Mouse (Mus musculus): ENCODE data around the gene Hnrnpul2. TPM values are rescaled to one million over a fixed set of nuclear protein-coding genes. Genes with fewer than 3 reads are reported as not detected.
"Not testable (repeated sequence)": the region's sequence is repeated elsewhere in the genome, so short reads cannot be mapped to it uniquely, and the experiment has no call there.

Hnrnpul2 gene
- polyA plus RNA-seq, 1 experiment from 2014 or later: 6.4 TPM

DNA sequence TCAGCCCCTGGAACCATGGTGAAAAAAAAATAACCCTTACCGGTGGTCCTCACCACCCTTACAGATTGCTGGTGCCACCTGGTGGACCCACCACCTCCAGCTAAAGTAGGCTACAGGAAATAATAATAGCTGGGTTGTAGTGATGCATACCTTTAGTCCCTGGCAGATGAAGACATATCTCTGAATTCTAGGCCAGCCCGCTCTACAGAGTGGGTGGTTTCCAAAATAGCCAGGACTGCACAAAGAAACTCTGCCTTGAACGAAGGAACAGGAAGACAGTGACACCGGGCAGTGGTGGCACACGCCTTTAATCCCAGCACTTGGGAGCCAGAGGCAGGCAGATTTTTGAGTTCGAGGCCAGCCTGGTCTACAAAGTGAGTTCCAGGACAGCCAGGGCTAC lies 44.5 kb downstream of the Hnrnpul2 start:
- no peak overlapping the region for H3K9ac ChIP-seq
- WGBS: 84% methylated on average over 6 of the region's 6 CpGs
- H3K36me3 ChIP-seq (ENCODE audit: poor library complexity, severe bottlenecking): no peaks in the 10 kb centered on the region
- H3K27ac ChIP-seq: no peak overlapping the region
- no peak for ATAC-seq
- H3K4me3 ChIP-seq: no peak overlapping the region
- H3K4me2 ChIP-seq: no peak overlapping the region
- no peaks in the 10 kb centered on the region for H3K4me1 ChIP-seq
- no peaks in the 10 kb centered on the region for H3K27me3 ChIP-seq
- H3K9me3 ChIP-seq (replicated peaks): no peaks in the 10 kb centered on the region

DNA sequence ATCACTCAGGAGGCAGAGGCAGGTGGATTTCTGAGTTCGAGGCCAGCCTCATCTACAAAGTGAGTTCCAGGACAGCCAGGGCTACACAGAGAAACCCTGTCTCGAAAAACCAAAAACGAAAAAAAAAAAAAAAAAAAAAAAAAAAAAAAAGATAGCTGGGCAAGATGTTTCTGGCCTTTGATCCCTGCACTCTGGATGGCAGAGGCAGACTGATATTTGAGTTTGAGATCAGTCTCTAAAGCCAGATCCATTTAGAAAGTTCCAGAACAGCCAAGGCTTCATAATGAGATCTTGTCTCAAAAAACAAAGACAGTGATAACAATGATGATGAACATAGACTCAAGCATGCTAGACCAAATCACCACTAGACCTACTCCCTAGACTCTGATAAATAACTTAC lies 50.6 kb downstream of the Hnrnpul2 start:
- not testable (repeated sequence) for H3K9me3 ChIP-seq (replicated peaks); H3K9ac ChIP-seq; H3K27ac ChIP-seq; ATAC-seq; H3K27me3 ChIP-seq
- Histone ChIP-seq H3K4me2 (peak overlapping the region; percentile 96; the same call in 1 of the 2 replicates), H3K4me3 (peak overlapping the region; percentile 98; the same call in 1 of the 2 replicates), H3K36me3 (ENCODE audit: poor library complexity, severe bottlenecking) (peaks cover 24% of the 10 kb centered on the region), H3K4me1 (peaks cover 13% of the 10 kb centered on the region)
- WGBS: 64% methylated on average over 3 of the region's 3 CpGs

DNA sequence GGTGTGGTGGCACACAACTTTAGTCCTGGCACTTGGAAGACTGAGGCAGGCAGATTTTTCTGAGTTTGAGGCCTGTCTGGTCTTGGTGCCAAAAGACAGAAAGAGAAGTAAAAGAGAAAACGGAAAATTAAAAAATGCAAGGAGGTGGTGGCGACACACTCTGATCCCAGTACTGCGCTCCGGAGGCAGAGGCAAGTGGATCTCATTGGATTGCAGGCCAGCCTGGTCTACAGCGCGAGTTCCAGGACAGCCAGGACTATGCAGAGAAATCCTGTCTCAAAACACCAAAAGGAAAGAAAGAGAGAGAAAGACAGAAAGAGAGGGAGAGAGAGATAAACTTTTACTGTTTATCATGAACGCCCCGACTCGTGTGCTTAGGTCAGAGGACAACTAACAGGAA lies 51.0 kb downstream of the Hnrnpul2 start:
- Histone ChIP-seq H3K4me2 (peak overlapping the region; percentile 96), H3K9ac (peak overlapping the region; percentile 97), H3K27ac (no peak overlapping the region), H3K36me3 (ENCODE audit: poor library complexity, severe bottlenecking) (peaks cover 28% of the 10 kb centered on the region), H3K27me3 (no peaks in the 10 kb centered on the region), H3K4me3 (peak overlapping the region; percentile 98), H3K4me1 (peaks cover 13% of the 10 kb centered on the region), H3K9me3 (replicated peaks) (no peaks in the 10 kb centered on the region)
- ATAC-seq: peak; percentile 58
- WGBS: 61% methylated on average over 9 of the region's 9 CpGs

DNA sequence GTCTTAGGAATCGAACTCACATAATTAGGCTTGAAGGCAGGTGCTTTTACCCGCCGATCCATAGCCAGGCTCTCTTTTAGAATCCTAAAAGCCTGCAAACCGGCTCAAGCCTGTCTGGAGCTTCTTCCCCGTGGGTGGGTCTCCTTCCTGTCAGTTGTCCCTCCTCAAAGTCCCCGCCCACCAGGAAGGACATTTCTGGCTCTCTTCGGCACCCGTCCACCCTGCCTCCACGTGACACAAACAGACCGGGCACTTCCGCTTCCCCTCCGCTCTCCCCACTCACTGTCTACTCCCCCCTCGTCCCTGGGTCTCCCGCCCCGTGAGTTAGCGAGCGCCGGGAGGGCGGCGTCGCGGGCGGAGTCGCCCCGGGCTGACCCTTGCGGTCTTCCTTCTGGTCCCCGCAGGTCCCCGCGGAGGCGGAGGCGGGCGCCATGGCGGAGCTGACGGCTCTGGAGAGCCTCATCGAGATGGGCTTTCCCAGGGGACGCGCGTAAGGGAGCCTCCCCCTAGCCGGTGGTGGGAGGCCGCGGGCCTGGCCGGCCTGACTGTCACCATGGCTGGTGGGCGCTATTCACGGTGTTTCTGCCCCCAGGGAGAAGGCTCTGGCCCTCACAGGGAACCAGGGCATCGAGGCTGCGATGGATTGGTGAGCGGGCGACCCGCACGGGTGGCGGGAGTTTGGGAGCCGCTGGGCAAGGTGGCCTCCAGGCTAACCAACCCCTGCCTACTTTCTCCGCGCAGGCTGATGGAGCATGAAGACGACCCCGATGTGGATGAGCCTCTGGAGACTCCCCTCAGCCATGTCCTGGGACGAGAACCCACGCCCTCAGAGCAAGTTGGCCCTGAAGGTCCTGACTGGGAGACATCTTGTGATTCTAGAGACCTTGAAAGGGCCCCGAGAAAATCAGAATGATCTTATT lies 51.7 kb downstream of the Hnrnpul2 start, which contains the start of gene Ubxn1:
Gene Ubxn1 (plus strand): TSS at position 230 of the 920 bp plus-strand sequence.
- peak within 1 kb of the TSS; percentile 98 for H3K4me3 ChIP-seq
- H3K9me3 ChIP-seq (replicated peaks): no peaks in the 10 kb centered on the region
- WGBS: under 1% methylated on average over 59 of the region's 59 CpGs
- H3K4me1 ChIP-seq: peaks cover 13% of the 10 kb centered on the region
- H3K4me2 ChIP-seq: peak within 1 kb of the TSS; percentile 96
- H3K9ac ChIP-seq: peak within 1 kb of the TSS; percentile 97
- peaks cover 35% of the 10 kb centered on the region for H3K36me3 ChIP-seq (ENCODE audit: poor library complexity, severe bottlenecking)
- H3K27ac ChIP-seq: peak within 1 kb of the TSS; percentile 57
- ATAC-seq: peak; percentile 98
- no peaks in the 10 kb centered on the region for H3K27me3 ChIP-seq

- H3K27ac ChIP-seq: no peak overlapping the region
Measured at GRCm38 (mm10) chr19:8872266-8872840, 52.5 kb downstream of the Hnrnpul2 start.

GRCm38 (mm10) chr19:8875031-8875430 lies 55.2 kb downstream of the Hnrnpul2 start:
- Histone ChIP-seq H3K4me1 (peaks cover 18% of the 10 kb centered on the region), H3K27ac (no peak overlapping the region), H3K9ac (no peak overlapping the region), H3K4me2 (no peak overlapping the region), H3K4me3 (no peak overlapping the region), H3K36me3 (ENCODE audit: poor library complexity, severe bottlenecking) (peaks cover 43% of the 10 kb centered on the region), H3K9me3 (replicated peaks) (no peaks in the 10 kb centered on the region), H3K27me3 (no peaks in the 10 kb centered on the region)
- no peak for ATAC-seq
- 93% methylated on average over 7 of the region's 7 CpGs for WGBS

More at GRCm38 (mm10) chr19:8872266-8872840, 52.5 kb downstream of the Hnrnpul2 start:
- H3K4me2 ChIP-seq: peak overlapping the region; percentile 96
- ATAC-seq: no peak
- no peaks in the 10 kb centered on the region for H3K9me3 ChIP-seq (replicated peaks)
- peaks cover 43% of the 10 kb centered on the region for H3K36me3 ChIP-seq (ENCODE audit: poor library complexity, severe bottlenecking)
- WGBS: 77% methylated on average over 10 of the region's 10 CpGs
- H3K4me3 ChIP-seq: peak overlapping the region; percentile 98
- H3K27me3 ChIP-seq: no peaks in the 10 kb centered on the region
- peaks cover 13% of the 10 kb centered on the region for H3K4me1 ChIP-seq
- H3K9ac ChIP-seq: peak overlapping the region; percentile 97

DNA sequence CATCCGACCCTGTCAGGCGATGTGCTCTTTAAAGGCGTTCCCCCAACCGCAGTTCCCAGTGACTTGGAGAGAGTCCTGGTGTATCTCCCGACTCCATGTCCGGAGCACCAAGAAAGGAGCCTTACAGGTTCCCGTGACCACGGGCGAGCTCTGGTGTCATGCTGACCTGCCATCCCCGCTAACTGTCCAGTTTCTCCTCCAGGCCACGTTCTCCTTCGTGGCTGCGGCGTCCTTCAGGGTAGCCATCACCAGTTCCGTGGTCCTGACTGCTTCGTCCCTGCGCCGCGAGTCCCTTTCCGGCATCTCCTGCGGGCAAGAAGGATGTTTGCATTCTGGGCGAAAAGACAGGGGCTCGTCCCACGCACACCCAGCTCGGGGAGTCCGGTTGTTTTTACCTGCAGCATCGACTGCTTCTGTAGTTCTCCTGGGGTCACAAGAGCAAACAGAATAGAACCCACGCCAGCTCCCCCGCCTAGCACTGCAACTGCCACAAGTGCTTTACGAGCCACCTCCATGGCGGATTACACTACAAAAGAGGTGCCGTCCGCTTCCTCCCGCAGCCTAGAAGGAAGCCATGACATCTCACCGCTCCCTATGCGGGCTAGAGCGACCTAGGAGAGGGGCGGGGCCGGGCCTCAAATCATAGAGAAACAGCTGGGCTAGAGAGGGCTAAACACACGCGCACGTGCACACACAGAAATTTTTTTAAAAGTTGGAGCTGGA lies 60.7 kb downstream of the Hnrnpul2 start, which contains the start of gene Uqcc3:
Gene Uqcc3 (minus strand): TSS at position 613 of the 723 bp plus-strand sequence.
- H3K27ac ChIP-seq: peak within 1 kb of the TSS; percentile 79
- H3K4me2 ChIP-seq: peak within 1 kb of the TSS; percentile 67
- H3K4me1 ChIP-seq: peaks cover 10% of the 10 kb centered on the region
- peak within 1 kb of the TSS; percentile 66 for H3K4me3 ChIP-seq
- peak within 1 kb of the TSS; percentile 87 for H3K9ac ChIP-seq
- no peaks in the 10 kb centered on the region for H3K9me3 ChIP-seq (replicated peaks)
- peak; percentile 98 for ATAC-seq
- WGBS: under 1% methylated on average over 42 of the region's 42 CpGs
- H3K27me3 ChIP-seq: no peaks in the 10 kb centered on the region
- peaks cover 19% of the 10 kb centered on the region for H3K36me3 ChIP-seq (ENCODE audit: poor library complexity, severe bottlenecking)

DNA sequence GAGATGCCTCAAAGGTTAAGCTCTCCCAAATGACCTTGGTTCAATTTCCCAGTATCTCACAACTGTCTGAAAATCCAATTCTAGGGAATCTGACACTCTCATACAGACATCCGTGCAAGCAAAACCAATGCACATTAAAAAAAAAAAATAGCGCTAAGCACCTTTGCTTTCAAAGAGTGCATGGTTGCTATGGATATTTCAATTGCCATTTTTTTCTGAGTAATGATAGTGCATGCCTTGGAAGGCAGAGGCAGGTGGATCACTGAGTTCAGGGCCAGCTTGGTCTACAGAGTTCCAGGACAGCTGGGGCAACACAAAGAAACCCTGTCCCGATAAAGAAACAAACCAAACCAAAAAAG lies 61.2 kb downstream of the Hnrnpul2 start:
- 11% methylated on average over 3 of the region's 3 CpGs for WGBS
- Histone ChIP-seq H3K9me3 (replicated peaks) (no peaks in the 10 kb centered on the region), H3K9ac (peak overlapping the region; percentile 87), H3K4me3 (peak overlapping the region; percentile 66), H3K27ac (no peak overlapping the region), H3K4me1 (peaks cover 10% of the 10 kb centered on the region), H3K36me3 (ENCODE audit: poor library complexity, severe bottlenecking) (peaks cover 13% of the 10 kb centered on the region), H3K27me3 (no peaks in the 10 kb centered on the region), H3K4me2 (peak overlapping the region; percentile 67)
- ATAC-seq: peak; percentile 33

DNA sequence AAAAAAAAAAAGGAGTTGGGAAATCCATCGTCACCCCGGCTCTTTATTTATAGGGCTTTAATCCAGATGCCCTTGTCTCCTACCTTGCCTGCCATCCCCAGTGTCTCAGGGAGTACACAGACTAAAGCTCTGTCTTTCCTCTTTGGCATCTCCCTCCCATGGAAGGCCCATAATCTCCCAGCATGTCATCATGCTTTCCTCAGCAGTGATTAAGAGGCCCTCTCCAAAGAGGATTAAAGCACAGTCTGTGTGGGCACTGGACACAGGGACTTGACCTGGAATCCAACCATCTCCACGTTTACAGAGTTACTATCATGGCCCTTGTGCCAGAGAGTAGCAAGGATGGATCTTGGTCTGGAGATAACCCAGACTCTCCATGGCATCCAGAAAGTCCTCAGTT lies 63.8 kb downstream of the Hnrnpul2 start, which contains the start of the genes Lbhd1 and Gm49403:
Gene Lbhd1 (plus strand): TSS at position 117 of the 400 bp plus-strand sequence.
Gene Gm49403 (plus strand): TSS at position 315 of the 400 bp plus-strand sequence.
- no peak within 1 kb of the TSS for H3K4me2 ChIP-seq
- peaks cover 22% of the 10 kb centered on the region for H3K4me1 ChIP-seq
- H3K36me3 ChIP-seq (ENCODE audit: poor library complexity, severe bottlenecking): no peaks in the 10 kb centered on the region
- H3K27me3 ChIP-seq: no peaks in the 10 kb centered on the region
- WGBS: 73% methylated on average over 3 of the region's 3 CpGs
- ATAC-seq: no peak
- no peak within 1 kb of the TSS for H3K9ac ChIP-seq
- H3K27ac ChIP-seq: no peak within 1 kb of the TSS
- H3K4me3 ChIP-seq: no peak within 1 kb of the TSS
- no peaks in the 10 kb centered on the region for H3K9me3 ChIP-seq (replicated peaks)
